Mouse (Mus musculus) heart, postnatal 14 days (tissue): ENCODE measurements around the gene Tbx10. TPM values are rescaled to one million over a fixed set of nuclear protein-coding genes. Genes with fewer than 3 reads are reported as not detected.
A peak's percentile ranks its signal among the peaks of the same experiment; 100 is the strongest.
"Not testable (repeated sequence)": the region's sequence is repeated elsewhere in the genome, so short reads cannot be mapped to it uniquely, and the experiment has no call there.

ENCODE experiments used
- DNase-seq, 2 experiments: peaks; one replicate each; pipeline ENCODE4 v3.0.0; 2021 to 2022
- intact Hi-C: fragments of 180-260 bp; cut with DNase I; formaldehyde crosslinking; loops from one replicate; pipeline ENCODE4 v1.15.1; 2025
- total RNA-seq, 2 experiments: library from RNA; stranded (reverse); gene quantifications; 2 replicates each; pipeline ENCODE4 v1.2.3; 2021

Tbx10 gene
- total RNA-seq, 2 experiments from 2014 or later: not detected

DNA sequence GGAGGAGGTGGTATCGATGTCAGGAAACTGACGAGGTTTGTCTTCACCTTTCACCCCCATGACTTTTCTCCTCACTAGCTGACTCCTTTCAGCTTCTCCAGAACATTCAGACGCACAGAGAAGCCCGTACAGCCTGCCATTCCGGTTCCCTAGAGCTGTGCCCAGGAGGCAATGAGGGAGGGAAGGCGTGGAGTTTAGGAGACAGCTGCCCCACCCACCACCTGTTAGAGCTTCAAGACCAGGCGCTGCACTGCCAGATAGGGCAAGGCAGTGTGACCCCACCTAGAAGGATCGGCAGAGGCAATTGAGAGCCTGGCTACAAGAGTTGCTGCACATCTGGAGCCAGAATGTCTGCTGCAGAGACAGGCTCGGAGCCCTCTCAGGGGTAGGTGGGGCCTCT lies 20.3 kb upstream of the Tbx10 start, which contains the start of gene Aldh3b2:
Aldh3b2 (plus strand) TSS at position 100 of the 400 bp plus-strand sequence.
- intact Hi-C loops: loop anchor here (2.0 kb wide), 1 partner anchor 21 kb away; no protein-coding TSS in a partner anchor

DNA sequence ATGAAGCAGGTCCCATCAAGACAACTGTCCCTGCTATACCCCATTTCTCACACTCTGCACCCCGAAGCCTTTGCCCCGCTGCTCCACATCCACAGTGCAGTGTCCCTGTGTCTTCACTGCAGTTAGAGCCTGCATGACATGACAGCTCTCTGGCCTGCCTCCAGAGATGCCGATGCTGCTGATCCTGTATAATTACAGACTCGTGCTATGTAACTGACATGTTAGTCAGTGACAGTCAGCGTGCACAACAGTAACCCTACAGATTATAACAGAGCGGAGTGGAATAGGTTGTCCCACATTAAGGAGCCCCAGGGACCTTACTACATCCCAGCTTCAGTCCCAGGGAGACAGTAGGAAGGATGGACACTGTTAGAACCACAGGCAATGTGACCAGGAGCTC lies 17.9 kb upstream of the Tbx10 start:
- DNase-seq, intact Hi-C loops: not testable (repeated sequence)

More for the DNA sequence above, 20.3 kb upstream of the Tbx10 start, which contains the start of gene Aldh3b2:
- DNase-seq: no peak

GRCm38 (mm10) chr19:3975866-3976265 lies 16.7 kb upstream of the Tbx10 start:
- intact Hi-C loops: no loop called here
- no peak for DNase-seq

DNA sequence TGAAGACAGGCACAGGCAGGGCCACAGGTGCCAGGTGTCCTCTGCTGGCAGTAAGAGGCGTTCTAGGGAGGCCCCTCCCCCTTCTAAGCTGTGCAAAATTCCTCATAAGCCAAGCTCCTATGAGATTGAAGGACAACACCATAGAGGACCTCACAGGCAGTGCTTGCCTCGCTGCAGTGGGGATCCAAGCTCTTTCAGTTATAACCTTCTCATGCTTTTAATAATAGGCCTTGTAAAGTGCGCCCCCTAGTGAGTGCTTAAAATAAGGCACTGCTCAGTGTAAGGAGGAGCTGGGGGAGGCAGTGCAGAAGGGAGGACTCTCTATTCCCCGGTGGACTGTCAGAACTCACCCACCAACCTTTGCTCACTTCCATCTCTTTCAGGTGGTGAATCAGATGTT lies 12.2 kb upstream of the Tbx10 start:
- peak; percentile 76 to 90 for DNase-seq
- intact Hi-C loops: loop anchor here (2.0 to 5.0 kb wide), 4 partner anchors 34 to 253 kb away; partner anchors contain the start of gene Kmt5b

GRCm38 (mm10) chr19:3980917-3981316 lies 11.6 kb upstream of the Tbx10 start:
- no peak for DNase-seq
- intact Hi-C loops: loop anchor here (2.0 to 5.0 kb wide), 4 partner anchors 34 to 254 kb away; partner anchors contain the start of gene Kmt5b

DNA sequence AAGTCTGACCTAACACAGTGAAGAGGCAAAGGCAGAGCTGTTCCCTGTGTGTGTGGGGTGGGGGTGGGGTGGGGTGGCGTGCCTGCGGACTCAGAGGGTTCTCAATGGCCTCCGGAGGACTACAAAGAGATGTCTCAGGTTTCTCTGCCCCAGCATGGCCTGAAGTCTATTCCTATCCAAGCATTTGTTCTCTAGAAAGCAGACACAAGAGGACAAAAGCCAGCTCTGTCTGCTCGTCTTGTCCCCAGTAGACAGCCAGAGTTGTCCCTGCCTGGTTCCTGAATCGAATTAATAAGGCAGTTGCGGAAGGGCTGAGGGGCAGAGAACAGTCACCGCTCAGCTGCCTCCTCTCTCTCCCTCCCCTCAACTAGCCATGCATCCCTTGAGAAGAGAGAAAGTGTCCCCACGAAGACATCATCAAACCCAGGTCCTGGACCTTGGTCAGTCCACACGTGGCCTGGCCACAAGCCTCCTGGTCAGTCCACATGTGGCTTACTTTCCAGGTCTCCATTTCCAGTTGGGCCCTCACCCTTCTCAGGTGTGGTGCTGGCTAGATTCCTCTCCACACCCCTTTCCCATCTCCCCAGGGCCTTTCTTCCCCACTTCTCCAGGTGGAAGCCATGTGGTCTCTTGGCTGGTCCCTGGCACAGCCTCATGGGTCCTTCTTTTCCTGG lies 8.9 kb upstream of the Tbx10 start:
- DNase-seq: no peak
- intact Hi-C loops: loop anchor here (5.0 kb wide), 3 partner anchors 96 to 256 kb away; partner anchors contain the start of gene Kmt5b

- DNase-seq: peak; percentile 45 to 60
Measured at GRCm38 (mm10) chr19:3985261-3985681, 7.3 kb upstream of the Tbx10 start.

GRCm38 (mm10) chr19:3986334-3986733 lies 6.2 kb upstream of the Tbx10 start, which contains the start of gene Acy3:
TSS of gene Acy3 (plus strand) at chr19:3986570.
- DNase-seq: peak; percentile 88 to 91
- intact Hi-C loops: no loop called here

More at GRCm38 (mm10) chr19:3985261-3985681, 7.3 kb upstream of the Tbx10 start:
- intact Hi-C loops: no loop called here

DNA sequence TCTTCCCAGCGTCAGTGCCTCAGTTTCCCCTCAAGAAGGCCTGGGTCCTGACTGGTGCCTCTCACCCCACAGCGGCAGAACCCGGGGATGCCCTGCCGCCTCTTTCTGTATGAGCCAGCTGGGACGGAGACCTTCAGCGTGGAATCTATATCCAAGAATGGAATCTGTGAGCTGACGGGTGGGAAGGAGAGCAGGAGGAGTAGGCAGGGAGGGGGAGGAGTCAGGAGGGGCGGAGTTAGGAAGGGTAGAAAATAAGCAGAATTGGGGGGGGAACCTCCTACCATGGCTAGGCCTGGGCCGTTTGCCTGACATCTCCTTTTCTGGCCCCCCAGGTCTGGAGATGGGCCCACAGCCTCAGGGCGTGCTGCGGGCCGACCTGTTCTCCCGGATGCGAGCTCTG lies 4.5 kb upstream of the Tbx10 start:
- no peak for DNase-seq
- intact Hi-C loops: no loop called here

- intact Hi-C loops: no loop called here
- DNase-seq: no peak
Measured at GRCm38 (mm10) chr19:3988750-3989149, 3.8 kb upstream of the Tbx10 start.

- DNase-seq: no peak
- intact Hi-C loops: no loop called here
Measured at GRCm38 (mm10) chr19:3990804-3991203, 1.7 kb upstream of the Tbx10 start.

- DNase-seq: no peak
- intact Hi-C loops: no loop called here
Measured at GRCm38 (mm10) chr19:3991562-3991961, 990 bp upstream of the Tbx10 start.

GRCm38 (mm10) chr19:3991966-3992365 lies 586 bp upstream of the Tbx10 start:
- intact Hi-C loops: no loop called here
- DNase-seq: no peak

GRCm38 (mm10) chr19:3994932-3995331 lies 2.4 kb downstream of the Tbx10 start:
- DNase-seq: no peak
- intact Hi-C loops: no loop called here

- no peak for DNase-seq
Measured at GRCm38 (mm10) chr19:3995505-3995904, 3.0 kb downstream of the Tbx10 start.

DNA sequence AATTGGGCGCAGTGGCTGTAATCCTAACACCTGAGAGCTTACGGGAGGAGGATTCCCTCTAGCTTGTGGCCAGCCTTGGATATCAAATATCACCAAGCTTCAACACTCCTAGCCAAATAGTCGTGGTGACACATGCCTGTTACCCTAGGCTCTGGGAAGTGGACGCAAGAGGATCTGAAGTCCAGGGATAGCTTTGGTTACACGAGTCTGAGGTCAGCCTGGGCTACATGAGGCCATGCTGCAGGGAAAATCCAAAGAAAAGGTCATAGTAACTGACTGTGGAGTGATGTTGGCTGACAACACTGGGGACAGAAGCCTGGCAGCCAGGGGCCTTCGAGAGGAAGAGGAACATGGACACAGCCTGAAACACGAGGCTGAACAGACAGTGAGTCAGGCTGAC lies 3.6 kb downstream of the Tbx10 start:
- DNase-seq: no peak
- intact Hi-C loops: no loop called here

More at GRCm38 (mm10) chr19:3995505-3995904, 3.0 kb downstream of the Tbx10 start:
- intact Hi-C loops: no loop called here

DNA sequence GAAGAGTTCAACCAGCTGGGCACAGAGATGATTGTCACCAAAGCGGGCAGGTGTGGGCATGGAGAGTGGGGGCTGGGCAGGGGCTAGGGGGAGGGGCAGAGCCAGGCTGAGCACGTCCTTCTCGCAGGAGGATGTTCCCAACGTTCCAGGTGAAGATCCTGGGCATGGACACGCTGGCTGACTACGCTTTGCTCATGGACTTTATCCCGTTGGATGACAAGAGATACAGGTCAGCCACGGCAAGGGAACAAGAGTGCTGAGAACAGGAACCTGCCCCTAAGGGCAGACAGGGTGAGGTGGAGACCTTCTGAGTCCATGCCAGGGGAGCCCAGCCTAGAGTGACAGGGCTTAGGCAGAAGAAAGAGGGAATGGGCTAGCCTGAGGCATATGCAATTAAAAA lies 4.2 kb downstream of the Tbx10 start:
- intact Hi-C loops: no loop called here
- no peak for DNase-seq

DNA sequence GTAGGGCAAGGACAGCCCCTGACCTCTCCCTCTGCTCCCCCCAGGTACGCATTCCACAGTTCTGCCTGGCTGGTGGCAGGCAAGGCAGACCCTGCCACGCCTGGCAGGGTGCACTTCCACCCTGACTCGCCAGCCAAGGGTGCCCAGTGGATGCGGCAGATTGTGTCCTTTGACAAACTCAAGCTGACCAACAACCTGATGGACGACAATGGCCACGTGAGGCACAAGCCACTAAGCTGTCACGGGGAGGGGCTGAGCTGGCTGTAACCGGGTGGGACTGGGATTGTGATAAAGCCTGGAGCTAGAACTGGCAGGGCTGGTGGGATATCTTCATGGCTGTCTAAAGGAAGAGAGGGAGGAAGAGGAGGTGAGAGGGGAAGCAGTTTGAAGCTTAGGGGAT lies 4.7 kb downstream of the Tbx10 start:
- intact Hi-C loops: no loop called here
- no peak for DNase-seq

DNA sequence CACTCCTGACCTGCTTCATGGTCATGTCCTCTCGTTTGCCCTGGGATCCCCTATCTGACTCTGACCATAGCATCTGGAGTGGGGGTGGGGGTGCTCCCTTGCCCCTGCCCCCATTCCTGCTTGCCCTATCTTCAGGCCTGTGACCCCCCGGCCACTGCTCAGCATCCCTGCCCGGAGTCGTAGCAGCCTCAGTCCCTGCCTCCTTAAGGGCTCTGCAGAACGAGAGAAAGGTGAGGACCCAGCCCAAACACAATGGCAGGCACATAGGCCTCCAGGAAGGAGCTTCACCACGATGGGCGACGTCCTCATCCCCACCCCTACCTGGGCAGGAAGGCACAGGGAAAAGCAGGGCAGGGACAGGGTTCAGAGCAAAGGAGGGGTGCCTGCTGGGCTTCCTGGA lies 5.8 kb downstream of the Tbx10 start:
- DNase-seq: no peak
- intact Hi-C loops: no loop called here

GRCm38 (mm10) chr19:3999121-3999730 lies 6.7 kb downstream of the Tbx10 start:
- intact Hi-C loops: no loop called here

DNA sequence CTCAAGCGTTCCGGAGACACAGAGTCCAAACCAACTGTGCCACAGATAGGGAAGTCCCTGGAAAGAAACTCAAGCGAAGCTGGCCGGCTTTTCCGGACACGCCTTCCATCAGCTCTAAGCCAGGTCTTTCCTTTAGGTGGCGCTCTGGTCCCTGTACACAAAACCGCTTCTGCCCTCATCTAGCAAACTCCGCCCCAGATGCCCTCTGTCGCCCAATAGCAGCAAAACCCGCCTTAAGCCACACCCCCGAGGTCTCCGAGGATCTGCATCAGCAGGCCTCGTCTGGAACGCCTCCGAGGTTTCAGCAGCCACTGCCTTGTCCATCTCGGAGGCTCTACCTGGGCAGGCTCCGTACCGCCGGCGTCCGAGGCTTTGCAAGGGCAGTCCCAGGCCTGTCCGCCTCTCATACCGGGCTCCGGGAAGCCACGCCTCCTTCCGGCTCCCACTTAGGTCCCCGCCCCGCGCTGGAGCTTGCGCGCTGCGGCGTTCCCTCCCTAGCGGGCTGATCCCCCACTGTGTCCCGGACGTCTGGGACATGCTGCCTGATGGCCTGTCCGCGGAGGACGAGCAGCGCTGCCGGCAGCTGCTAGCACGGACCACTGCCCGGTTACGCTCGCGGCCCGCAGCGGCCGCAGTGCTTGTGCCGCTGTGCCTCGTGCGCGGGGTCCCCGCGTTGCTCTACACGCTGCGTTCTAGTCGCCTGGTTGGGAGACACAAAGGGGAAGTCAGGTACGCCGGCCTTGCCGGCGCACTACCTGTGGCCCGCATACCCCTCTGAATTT lies 7.8 kb downstream of the Tbx10 start, which contains the start of the genes Nudt8 and Gm49405:
Nudt8 (plus strand) TSS at position 462 of the 782 bp plus-strand sequence.
Gm49405 (plus strand) TSS at position 508 of the 782 bp plus-strand sequence.
- peak; percentile 92 to 95 for DNase-seq

More at GRCm38 (mm10) chr19:3999121-3999730, 6.7 kb downstream of the Tbx10 start:
- no peak for DNase-seq

More for the DNA sequence above, 7.8 kb downstream of the Tbx10 start, which contains the start of the genes Nudt8 and Gm49405:
- intact Hi-C loops: no loop called here
